Mouse (Mus musculus) forebrain, embryonic 13.5 days (tissue): ENCODE results near the gene Ehmt1. TPM values are rescaled to one million over a fixed set of nuclear protein-coding genes. Genes with fewer than 3 reads are reported as not detected.

Experiments
- microRNA-seq: library from miRNA; unstranded; fragments of <30 nt; microRNA quantifications from one replicate; pipeline ENCODE4, GENCODE M21; 2016
- polyA plus RNA-seq: library from polyadenylated mRNA; unstranded; fragments of >200 nt; fragmentation: Nextera tagmentation; extraction: Ambion mirVana; gene quantifications from 2 replicates; pipeline ENCODE4 v1.2.1, GENCODE M21; 2015

The Ehmt1 gene
- polyA plus RNA-seq, 1 experiment from 2014 or later, result 152 TPM

Small RNAs within 50 kb of the gene (microRNA-seq; reads per million reads assigned to microRNA genes)
- gene Gm22875, result not detected

Other genes with a start within 250 kb of the Ehmt1 start
- 4.5 and 5.6 TPM in 2 replicates for gene Cacna1b, start 156.5 kb downstream of the Ehmt1 start, polyA plus RNA-seq
- gene Arrdc1, start 15.6 kb upstream of the Ehmt1 start, polyA plus RNA-seq, result 19.1 and 21.5 TPM in 2 replicates
- gene Zmynd19, start 30.2 kb upstream of the Ehmt1 start, polyA plus RNA-seq, result 10.2 and 12.1 TPM in 2 replicates
- 35.5 and 38.8 TPM in 2 replicates for gene Dph7, start 42.8 kb upstream of the Ehmt1 start, polyA plus RNA-seq
- gene Mrpl41, start 55.5 kb upstream of the Ehmt1 start, polyA plus RNA-seq, result 163 and 175 TPM in 2 replicates
- 2.4 and 3.5 TPM in 2 replicates for gene Pnpla7, start 56.4 kb upstream of the Ehmt1 start, polyA plus RNA-seq
- 125 and 129 TPM in 2 replicates for gene Nsmf, start 134.7 kb upstream of the Ehmt1 start, polyA plus RNA-seq
- not detected in 2 replicates for gene Entpd8, start 160.7 kb upstream of the Ehmt1 start, polyA plus RNA-seq
- gene Noxa1, start 175.5 kb upstream of the Ehmt1 start, polyA plus RNA-seq, result not detected in 2 replicates